Mouse (Mus musculus): ENCODE measurements around the gene Litaf.

The Litaf gene

DNA sequence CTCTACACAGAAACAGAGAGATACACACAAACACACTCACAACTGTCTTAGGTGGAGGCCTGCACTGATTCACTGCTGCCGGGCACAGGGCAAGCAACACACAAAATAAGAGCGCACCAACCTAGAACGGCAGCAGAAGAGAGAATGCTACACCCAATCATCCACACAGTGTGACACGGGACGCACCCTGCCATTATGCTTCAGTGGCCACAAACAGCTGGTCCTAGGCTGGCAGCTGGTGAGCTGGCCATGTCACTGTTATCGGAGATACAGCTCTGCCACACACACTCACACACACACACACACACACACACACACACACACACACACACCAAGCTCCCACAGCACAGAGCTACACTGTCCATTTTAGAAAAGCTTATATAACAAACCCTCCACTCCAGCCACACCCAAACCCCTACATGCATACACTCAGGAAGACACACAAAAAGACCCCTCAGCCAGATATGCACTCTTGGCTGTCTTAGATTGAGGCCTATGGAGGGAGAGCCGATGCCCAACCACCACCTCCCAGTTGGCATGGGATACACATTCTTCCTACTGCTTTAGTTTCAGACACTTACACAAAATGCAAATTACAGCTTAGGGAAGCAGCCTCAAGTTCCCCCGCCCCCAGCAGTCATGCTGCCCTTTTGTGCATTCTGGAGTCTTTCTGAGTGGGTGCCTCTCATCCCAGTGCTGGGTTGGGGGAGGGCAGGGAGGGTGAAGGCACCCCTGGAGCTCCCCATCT is 108.8 kb downstream of the Litaf start:
- no peak for DNase-seq (ENCODE audit: low spot score)

- no peak for DNase-seq (ENCODE audit: low spot score)
Observed at GRCm38 (mm10) chr16:10955078-10955477, 110.9 kb downstream of the Litaf start.

DNA sequence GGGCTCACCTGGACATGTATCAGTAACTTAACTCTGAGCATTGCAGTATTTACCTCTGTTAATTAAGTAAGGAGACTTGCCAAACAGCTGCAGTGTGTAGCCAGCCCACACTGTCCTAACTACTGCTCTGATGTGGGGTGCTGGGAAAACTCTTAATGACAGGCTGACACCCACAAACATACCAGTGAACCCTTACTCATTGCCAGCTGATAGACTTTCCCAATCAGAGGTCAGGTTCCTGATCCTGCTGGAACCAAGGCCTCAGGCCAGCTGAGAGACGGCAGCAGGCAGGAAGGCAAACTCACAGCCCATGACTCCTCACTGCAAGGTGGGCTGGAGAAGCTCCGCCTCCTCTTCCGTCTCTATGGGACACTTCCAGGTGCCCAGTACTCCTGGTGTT is 113.1 kb downstream of the Litaf start:
- no peak for DNase-seq (ENCODE audit: low spot score)

DNA sequence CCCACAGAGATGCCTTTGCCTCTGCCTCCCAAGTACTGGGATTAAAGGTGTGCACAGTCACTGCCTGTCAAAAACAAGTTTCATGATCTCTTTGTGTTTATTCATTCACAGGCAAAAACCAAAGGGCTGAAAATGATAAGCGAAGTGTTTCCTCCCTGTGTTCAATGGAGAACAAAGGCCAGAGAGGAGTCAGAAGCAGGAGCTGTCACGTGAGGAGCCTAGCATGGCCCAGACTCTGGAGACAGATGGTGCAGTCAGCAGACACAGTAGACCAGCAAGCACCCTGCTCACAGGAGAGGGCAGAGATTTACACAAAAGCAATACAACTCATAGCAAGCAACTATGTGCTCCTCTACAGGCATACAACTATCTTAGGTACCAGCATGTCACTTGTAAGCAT is 113.9 kb downstream of the Litaf start:
- no peak for DNase-seq (ENCODE audit: low spot score)

DNA sequence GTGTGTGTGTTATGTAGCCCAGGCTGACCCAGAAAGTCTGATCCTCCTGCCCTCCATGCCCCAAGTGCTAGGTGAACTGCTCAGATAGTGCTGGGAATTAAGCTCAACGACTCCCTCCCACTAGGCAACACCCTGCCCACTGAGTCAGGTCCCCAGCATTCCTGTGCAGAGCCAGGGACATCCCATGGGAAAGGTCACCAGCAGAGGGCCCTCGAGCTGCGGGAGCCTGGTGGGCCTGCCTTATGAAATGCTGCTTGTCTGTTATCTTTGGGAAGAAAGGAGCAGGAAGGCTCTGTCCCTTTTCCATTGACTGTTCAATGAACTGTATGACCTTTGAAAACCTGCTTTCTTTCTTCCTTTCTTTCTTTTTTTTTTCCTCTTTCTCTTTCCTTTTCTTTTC is 114.4 kb downstream of the Litaf start:
- peak; percentile 68 for DNase-seq (ENCODE audit: low spot score)

DNA sequence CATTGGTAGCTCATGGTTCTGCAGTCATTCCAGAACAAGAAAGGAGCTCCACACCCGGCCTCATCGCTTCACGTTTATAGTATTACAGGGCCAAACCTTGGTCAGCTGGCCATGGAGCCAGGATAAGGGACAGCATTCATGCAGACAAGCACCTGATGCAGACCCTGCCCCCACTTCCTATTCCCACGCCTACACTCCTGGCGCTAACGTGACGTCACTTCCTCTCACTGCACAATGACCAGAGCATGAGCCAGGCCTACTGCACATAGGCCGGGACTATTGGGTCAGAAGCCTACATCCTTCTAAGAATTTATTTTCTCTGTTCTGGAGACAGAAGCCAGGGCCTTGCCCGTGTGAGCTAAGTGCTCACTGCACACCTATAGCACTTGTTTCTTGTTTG is 115.4 kb downstream of the Litaf start:
- DNase-seq (ENCODE audit: low spot score): no peak

- no peak for DNase-seq (ENCODE audit: low spot score)
Observed at GRCm38 (mm10) chr16:10947724-10948123, 118.2 kb downstream of the Litaf start.

- peak; percentile 32 for DNase-seq (ENCODE audit: low spot score)
Observed at GRCm38 (mm10) chr16:10945381-10946127, 120.4 kb downstream of the Litaf start.

- DNase-seq (ENCODE audit: low spot score): no peak
Observed at GRCm38 (mm10) chr16:10944545-10944944, 121.4 kb downstream of the Litaf start.

DNA sequence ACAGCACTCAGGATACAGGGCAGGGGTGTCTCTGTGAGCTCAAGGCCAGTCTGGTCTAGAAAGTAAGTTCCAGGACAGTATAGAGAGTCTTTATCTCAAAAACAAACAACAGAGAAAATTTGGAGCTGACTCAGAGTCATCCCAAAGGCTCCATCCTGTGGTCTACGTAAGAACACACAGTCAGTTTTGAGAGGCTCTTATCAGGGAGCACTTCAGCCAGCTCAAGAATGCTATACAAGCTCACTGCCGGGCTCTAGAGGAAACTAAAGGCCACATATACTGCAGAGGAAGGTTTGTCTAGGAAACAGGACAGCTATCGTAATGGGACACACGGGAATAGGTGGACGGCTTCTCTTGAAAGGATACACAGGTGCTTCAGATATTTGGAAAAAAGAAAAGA is 122.7 kb downstream of the Litaf start:
- no peak for DNase-seq (ENCODE audit: low spot score)

GRCm38 (mm10) chr16:10940661-10941060 is 125.3 kb downstream of the Litaf start:
- DNase-seq (ENCODE audit: low spot score): no peak

DNA sequence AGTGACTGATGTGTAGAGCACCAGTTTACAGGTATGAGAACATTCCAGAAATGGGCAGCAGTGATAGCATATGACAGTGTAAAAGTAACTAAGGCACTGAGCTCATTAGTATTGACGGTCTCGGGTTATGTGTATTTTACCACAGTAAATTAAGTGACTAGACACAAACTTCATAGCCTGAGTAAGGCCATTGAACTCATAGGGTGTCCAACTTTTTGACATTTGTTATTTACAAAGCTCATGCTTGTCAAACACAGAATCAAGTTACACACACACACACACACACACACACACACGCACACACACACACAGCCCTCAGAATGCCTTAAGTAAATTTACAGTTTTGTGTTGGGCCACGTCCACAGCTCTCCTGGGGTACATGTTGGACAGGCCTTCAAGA is 126.0 kb downstream of the Litaf start:
- DNase-seq (ENCODE audit: low spot score): no peak

DNA sequence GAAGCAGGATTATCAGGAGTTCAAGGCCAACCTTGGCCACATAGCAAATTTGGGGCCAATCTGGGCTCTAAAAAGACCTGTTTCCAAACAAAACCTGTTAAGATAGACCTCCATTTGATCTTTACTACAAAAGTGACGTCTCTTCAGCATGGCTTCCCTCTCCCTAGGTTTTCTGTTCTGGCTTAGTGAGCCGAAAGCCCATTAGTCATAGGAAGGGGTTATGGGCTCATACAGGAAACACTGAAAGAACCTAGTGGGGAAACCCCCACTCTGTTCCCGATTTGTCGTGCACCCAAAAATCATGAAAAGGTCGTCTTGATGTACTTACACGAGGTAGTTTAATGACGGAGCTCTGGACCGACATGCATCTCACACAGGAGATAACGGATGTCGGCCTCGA is 128.5 kb downstream of the Litaf start:
- no peak for DNase-seq (ENCODE audit: low spot score)

- no peak for DNase-seq (ENCODE audit: low spot score)
Observed at GRCm38 (mm10) chr16:10936700-10937319, 129.1 kb downstream of the Litaf start.

GRCm38 (mm10) chr16:10934047-10934446 is 131.9 kb downstream of the Litaf start:
- DNase-seq (ENCODE audit: low spot score): no peak

GRCm38 (mm10) chr16:10933372-10933771 is 132.6 kb downstream of the Litaf start:
- no peak for DNase-seq (ENCODE audit: low spot score)

- DNase-seq (ENCODE audit: low spot score): no peak
Observed at GRCm38 (mm10) chr16:10927026-10927425, 138.9 kb downstream of the Litaf start.

GRCm38 (mm10) chr16:10925591-10926180 is 140.3 kb downstream of the Litaf start:
- DNase-seq (ENCODE audit: low spot score): peak; percentile 65

DNA sequence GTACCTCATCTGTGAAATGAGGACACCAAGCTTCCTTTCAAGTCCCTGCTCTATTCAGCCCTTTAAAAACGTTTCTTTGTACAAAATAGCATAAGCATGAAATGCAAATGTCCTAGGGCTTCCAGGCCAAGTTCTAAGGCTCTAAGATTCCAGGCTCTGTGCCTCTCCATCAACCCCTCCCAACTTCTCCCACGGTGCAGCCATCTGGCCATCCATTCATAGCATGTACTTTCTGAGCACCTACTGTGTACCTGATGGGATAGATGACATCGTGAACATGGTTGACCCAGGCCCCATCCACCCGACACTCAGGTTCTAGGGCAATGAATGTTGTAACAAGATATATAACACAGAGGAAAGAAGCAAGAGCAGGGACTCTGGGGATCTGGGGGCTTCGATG is 142.4 kb downstream of the Litaf start:
- no peak for DNase-seq (ENCODE audit: low spot score)

GRCm38 (mm10) chr16:10919856-10920255 is 146.1 kb downstream of the Litaf start:
- DNase-seq (ENCODE audit: low spot score): no peak

DNA sequence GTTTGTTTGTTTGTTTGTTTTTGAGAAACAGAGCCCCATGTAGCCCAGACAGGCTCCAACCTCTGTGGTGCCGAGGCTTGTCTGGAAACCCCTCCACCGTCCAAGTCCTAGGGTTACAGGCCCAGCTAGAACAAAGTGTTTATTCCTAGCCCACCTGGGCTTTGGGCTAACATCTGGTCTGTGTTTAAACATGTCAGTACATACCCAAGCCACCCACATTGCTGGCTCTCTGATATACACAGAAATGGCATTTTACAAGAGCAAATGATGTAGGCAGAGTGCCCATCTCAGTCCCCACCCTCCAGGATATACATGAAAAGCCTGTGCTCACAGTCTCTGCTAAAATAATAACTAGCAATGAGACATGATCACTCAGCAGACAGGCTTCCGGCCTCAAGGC is 149.7 kb downstream of the Litaf start:
- DNase-seq (ENCODE audit: low spot score): no peak

- no peak for DNase-seq (ENCODE audit: low spot score)
Observed at GRCm38 (mm10) chr16:10915066-10915465, 150.9 kb downstream of the Litaf start.

GRCm38 (mm10) chr16:10911061-10911460 is 154.9 kb downstream of the Litaf start:
- no peak for DNase-seq (ENCODE audit: low spot score)
